In the genomic region with DNA sequence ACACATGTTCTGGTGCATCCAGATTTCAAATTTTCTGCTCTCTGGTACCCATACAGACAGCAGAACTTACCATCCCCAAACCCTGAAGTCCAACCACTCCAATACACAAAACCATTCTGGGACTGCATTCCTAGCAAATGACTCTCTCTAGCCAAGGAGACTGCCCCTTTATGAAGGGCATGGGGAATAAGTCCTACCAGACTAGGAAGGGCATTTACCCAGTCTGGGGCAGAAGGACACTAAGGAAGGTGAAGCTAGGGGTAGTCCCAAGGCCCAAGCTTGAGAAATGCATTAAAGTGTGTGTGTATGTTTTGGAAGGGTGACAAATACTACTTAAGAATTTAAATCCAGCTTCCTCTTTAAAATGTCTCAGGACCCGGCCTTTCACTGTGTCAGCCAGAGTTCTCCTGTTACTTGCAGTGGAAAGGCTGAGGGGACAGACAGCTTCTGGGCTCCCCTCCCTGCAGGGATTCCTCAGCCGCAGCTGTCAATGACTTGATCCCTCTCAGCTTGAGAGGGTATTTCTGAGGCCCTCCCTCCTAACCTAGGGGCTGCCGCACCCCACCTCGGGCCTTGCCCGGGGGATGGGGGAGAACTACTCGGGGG, we compare ENCODE assay signal across 8 mouse cellular contexts.
DNase-seq lines count a peak whose midpoint lies in the region; ATAC-seq and TF ChIP-seq lines count a peak whose summit lies in the region.

No protein-coding gene starts in this region.

- WGBS in forebrain, embryonic 14.5 days: 3% methylated on average over 6 of the region's 6 CpGs
- WGBS in kidney, postnatal 0 days: under 1% methylated on average over 6 of the region's 6 CpGs
- 0% methylated on average over 6 of the region's 6 CpGs for WGBS in midbrain, embryonic 11.5 days

- no peaks in the 10 kb centered on the region for H3K36me3 ChIP-seq in forebrain, embryonic 14.5 days (ENCODE audit: control insufficient read depth, insufficient read depth, low read length)
- no peaks in the 10 kb centered on the region for H3K36me3 ChIP-seq in kidney, postnatal 0 days (ENCODE audit: insufficient read depth, low read length)
- H3K36me3 ChIP-seq in midbrain, embryonic 11.5 days (ENCODE audit: control insufficient read depth, insufficient read depth, low read length): no peaks in the 10 kb centered on the region

- peaks cover 28% of the 10 kb centered on the region for H3K4me1 ChIP-seq in forebrain, embryonic 14.5 days (ENCODE audit: control insufficient read depth, insufficient read depth, low read length)
- H3K4me1 ChIP-seq in kidney, postnatal 0 days (replicated peaks; ENCODE audit: insufficient read depth, low read length): peaks cover 41% of the 10 kb centered on the region
- H3K4me1 ChIP-seq in midbrain, embryonic 11.5 days (ENCODE audit: control insufficient read depth, insufficient read depth, low read length): peaks cover 21% of the 10 kb centered on the region

- H3K4me3 ChIP-seq in forebrain, embryonic 14.5 days (ENCODE audit: low read depth, low read length): peak overlapping the region; percentile 51
- peak overlapping the region; percentile 58 for H3K4me3 ChIP-seq in kidney, postnatal 0 days (replicated peaks; ENCODE audit: low read depth, low read length)
- peak overlapping the region; percentile 62 for H3K4me3 ChIP-seq in midbrain, embryonic 11.5 days (ENCODE audit: low read depth, low read length)

- DNase-seq in thymus, postnatal 0 days (ENCODE audit: low spot score): peak; percentile 26
- no peak for DNase-seq in thymus, postnatal 4 days
- peak; percentile 30 for DNase-seq in forebrain, embryonic 14.5 days (ENCODE audit: low spot score)
- DNase-seq in kidney, postnatal 0 days (ENCODE audit: low spot score): peak; percentile 95
- DNase-seq in midbrain, embryonic 11.5 days (ENCODE audit: low spot score, missing footprints): no peak
- no peak for DNase-seq in ovary, postnatal 10 days (ENCODE audit: low spot score)
- no peak for DNase-seq in frontal cortex, postnatal 14 days (ENCODE audit: low spot score in 2 of 2)

- peak overlapping the region; percentile 75 for H3K9ac ChIP-seq in forebrain, embryonic 14.5 days (ENCODE audit: low read length)
- H3K9ac ChIP-seq in kidney, postnatal 0 days (ENCODE audit: low read depth, low read length): peak overlapping the region; percentile 76
- H3K9ac ChIP-seq in midbrain, embryonic 11.5 days (ENCODE audit: low read length): peak overlapping the region; percentile 72

- no peak for TF ChIP-seq CTCF in kidney, postnatal 0 days (IDR thresholded peaks at IDR 0.05; ENCODE audit: low read depth)

- H3K27me3 ChIP-seq in forebrain, embryonic 14.5 days (replicated peaks; ENCODE audit: control insufficient read depth, insufficient read depth, low read length): peaks cover 15% of the 10 kb centered on the region; the same call in 1 of the 2 replicates
- H3K27me3 ChIP-seq in kidney, postnatal 0 days (ENCODE audit: insufficient read depth, low read length): no peaks in the 10 kb centered on the region
- peaks cover 21% of the 10 kb centered on the region for H3K27me3 ChIP-seq in midbrain, embryonic 11.5 days (ENCODE audit: control insufficient read depth, insufficient read depth, low read length)

- H3K9me3 ChIP-seq in forebrain, embryonic 14.5 days (replicated peaks; ENCODE audit: control insufficient read depth, low read length): no peaks in the 10 kb centered on the region
- H3K9me3 ChIP-seq in kidney, postnatal 0 days (replicated peaks; ENCODE audit: low read length): no peaks in the 10 kb centered on the region
- H3K9me3 ChIP-seq in midbrain, embryonic 11.5 days (ENCODE audit: control insufficient read depth, low read length): no peaks in the 10 kb centered on the region

- peak overlapping the region; percentile 23; the same call in 1 of the 2 replicates for H3K27ac ChIP-seq in forebrain, embryonic 14.5 days (ENCODE audit: low read depth, low read length)
- H3K27ac ChIP-seq in kidney, postnatal 0 days: peak overlapping the region; percentile 88
- no peak overlapping the region for H3K27ac ChIP-seq in midbrain, embryonic 11.5 days (ENCODE audit: low read depth, low read length)

- H3K4me2 ChIP-seq in forebrain, embryonic 14.5 days (ENCODE audit: low read length): peak overlapping the region; percentile 95
- H3K4me2 ChIP-seq in kidney, postnatal 0 days (ENCODE audit: low read length): peak overlapping the region; percentile 81
- peak overlapping the region; percentile 98 for H3K4me2 ChIP-seq in midbrain, embryonic 11.5 days

- no peak; the same call in 1 of the 2 replicates for ATAC-seq in forebrain, embryonic 14.5 days
- ATAC-seq in kidney, postnatal 0 days (replicated peaks; ENCODE audit: low FRiP score, low read depth): peak; percentile 3; the same call in 1 of the 2 replicates
- ATAC-seq in midbrain, embryonic 11.5 days (ENCODE audit: low FRiP score): peak; percentile 30
- no peak for ATAC-seq in megakaryocyte-erythroid progenitor cell, adult 5-6 weeks (replicated peaks; ENCODE audit: low FRiP score, low TSS enrichment, poor library complexity, severe bottlenecking)

Comparison
In these comparisons a context has a peak if more than half of its experiments do, and no peak if none do; other contexts are left out.
1. DNase-seq: peak in thymus, postnatal 0 days (single experiment), forebrain, embryonic 14.5 days (single experiment) and kidney, postnatal 0 days (single experiment); none in thymus, postnatal 4 days (single experiment), midbrain, embryonic 11.5 days (single experiment), ovary, postnatal 10 days (single experiment) and frontal cortex, postnatal 14 days (0 of 2).
2. ATAC-seq: peak in kidney, postnatal 0 days (single experiment) and midbrain, embryonic 11.5 days (single experiment); none in forebrain, embryonic 14.5 days (single experiment) and megakaryocyte-erythroid progenitor cell, adult 5-6 weeks (single experiment).
3. Peak in every context shown above with its lines, with median percentiles within 50 percentile points of each other: H3K4me2 ChIP-seq, H3K4me3 ChIP-seq and H3K9ac ChIP-seq.